ENCODE assay signal across 9 mouse cellular contexts in genomic region chr1:63667949-63668851, GRCm38 (mm10). TPM values are rescaled to one million over a fixed set of nuclear protein-coding genes. Genes with fewer than 3 reads are reported as not detected.
DNase-seq lines count a peak whose midpoint lies in the region; ATAC-seq and TF ChIP-seq lines count a peak whose summit lies in the region.
"Had no signal": no experiment of that assay in that cellular context is flagged by ENCODE, and none has a peak within 500 bp of the region (broad histone marks: within the 10 kb centered on the region; RNA-seq: fewer than 3 reads in every experiment).

No protein-coding gene starts in this region.

- H3K4me3 ChIP-seq in left cerebral cortex, adult 2 months = peak overlapping the region; percentile 39
- H3K4me3 ChIP-seq in embryonic facial prominence, embryonic 10.5 days = no peak overlapping the region
- peak overlapping the region; percentile 20; the same call in 1 of the 2 replicates for H3K4me3 ChIP-seq in hindbrain, embryonic 10.5 days
- peak overlapping the region; percentile 19; the same call in 1 of the 2 replicates for H3K4me3 ChIP-seq in midbrain, postnatal 0 days (ENCODE audit: low read depth, low read length)

- DNase-seq in left cerebral cortex, adult 2 months (ENCODE audit: extremely low spot score in 1 of 2, low spot score in 2 of 2) = no peak
- no peak for DNase-seq in left cerebral cortex, adult 8-10 months (ENCODE audit: low spot score in 2 of 2)
- peak; percentile 33 for DNase-seq in embryonic facial prominence, embryonic 10.5 days (ENCODE audit: low spot score)
- DNase-seq in hindbrain, embryonic 10.5 days (ENCODE audit: low spot score) = no peak
- DNase-seq in midbrain, postnatal 0 days (ENCODE audit: low spot score) = peak; percentile 67
- DNase-seq in kidney, postnatal 10 days = no peak
- DNase-seq in cerebellum, adult 11 months = no peak

- peaks cover 17% of the 10 kb centered on the region for H3K4me1 ChIP-seq in embryonic facial prominence, embryonic 10.5 days
- H3K4me1 ChIP-seq in hindbrain, embryonic 10.5 days (replicated peaks) = peaks cover 17% of the 10 kb centered on the region
- peaks cover 10% of the 10 kb centered on the region; the same call in 1 of the 2 replicates for H3K4me1 ChIP-seq in midbrain, postnatal 0 days (ENCODE audit: insufficient read depth, low read length)

- H3K9ac ChIP-seq in midbrain, postnatal 0 days (replicated peaks; ENCODE audit: low read length, poor library complexity, severe bottlenecking) = peak overlapping the region; percentile 44

- 0 out of 2 replicates have a peak overlapping the region, but pooled peaks have one; percentile 4 for H3K27ac ChIP-seq in left cerebral cortex, adult 2 months
- no peak overlapping the region for H3K27ac ChIP-seq in embryonic facial prominence, embryonic 10.5 days (replicated peaks)
- H3K27ac ChIP-seq in hindbrain, embryonic 10.5 days = no peak overlapping the region
- peak overlapping the region; percentile 76 for H3K27ac ChIP-seq in midbrain, postnatal 0 days (ENCODE audit: low read depth, low read length)

- WGBS in embryonic facial prominence, embryonic 10.5 days = 18% methylated on average over 13 of the region's 13 CpGs
- 30% methylated on average over 13 of the region's 13 CpGs for WGBS in hindbrain, embryonic 10.5 days
- 12% methylated on average over 13 of the region's 13 CpGs for WGBS in midbrain, postnatal 0 days

- intact Hi-C loops in left cerebral cortex, adult 2 months (cut with DNase I) = loop anchor here (2.0 to 10.0 kb wide), 6 partner anchors 63 to 1507 kb away; partner anchors contain the start of genes Ccnyl1, Fastkd2, Klf7 and Mdh1b

- no peaks in the 10 kb centered on the region for H3K9me3 ChIP-seq in embryonic facial prominence, embryonic 10.5 days
- no peaks in the 10 kb centered on the region for H3K9me3 ChIP-seq in hindbrain, embryonic 10.5 days
- H3K9me3 ChIP-seq in midbrain, postnatal 0 days (ENCODE audit: low read length) = no peaks in the 10 kb centered on the region

- peak; percentile 79 for ATAC-seq in midbrain, postnatal 0 days (ENCODE audit: low FRiP score)

- TF ChIP-seq CTCF in left cerebral cortex, adult 2 months (IDR thresholded peaks at IDR 0.05) = no peak
- no peak for TF ChIP-seq CTCF in midbrain, postnatal 0 days (IDR thresholded peaks at IDR 0.05)

- H3K4me2 ChIP-seq in midbrain, postnatal 0 days (ENCODE audit: low read depth, low read length, poor library complexity, severe bottlenecking) = peak overlapping the region; percentile 45

- no peaks in the 10 kb centered on the region; the same call in 1 of the 2 replicates for H3K27me3 ChIP-seq in embryonic facial prominence, embryonic 10.5 days (replicated peaks; ENCODE audit: low read depth, poor library complexity, severe bottlenecking)
- H3K27me3 ChIP-seq in hindbrain, embryonic 10.5 days (ENCODE audit: insufficient read depth, poor library complexity, severe bottlenecking) = no peaks in the 10 kb centered on the region
- no peaks in the 10 kb centered on the region for H3K27me3 ChIP-seq in midbrain, postnatal 0 days (ENCODE audit: insufficient read depth, low read length)

- H3K36me3 ChIP-seq in embryonic facial prominence, embryonic 10.5 days (replicated peaks) = no peaks in the 10 kb centered on the region
- no peaks in the 10 kb centered on the region for H3K36me3 ChIP-seq in hindbrain, embryonic 10.5 days
- H3K36me3 ChIP-seq in midbrain, postnatal 0 days (ENCODE audit: insufficient read depth, low read length) = no peaks in the 10 kb centered on the region

RNA-seq across cellular contexts. Expression of gene Dytn, which starts 18.5 kb away (rescaled TPM):
- under 1 TPM; 0.14 to 0.16 TPM for total RNA-seq in left cerebral cortex, adult 2 months (2021)
- under 1 TPM in 2 of 4 experiments, not detected in 2; 0.13 to 0.22 TPM for total RNA-seq in left cerebral cortex, adult 8-10 months (2022)
- polyA plus RNA-seq in embryonic facial prominence, embryonic 10.5 days (2016; fragmentation: Nextera tagmentation; extraction: Ambion mirVana) = 0.05 TPM in 1 of 2 replicates, not detected in the other
- polyA plus RNA-seq in hindbrain, embryonic 10.5 days (2016; fragmentation: Nextera tagmentation; extraction: Ambion mirVana) = 0.05 TPM in 1 of 2 replicates, not detected in the other
- total RNA-seq in midbrain, postnatal 0 days (2014; rRNA removed) = 0.19 TPM in 1 of 2 replicates, not detected in the other
- polyA plus RNA-seq in midbrain, postnatal 0 days (2015; fragmentation: Nextera tagmentation; extraction: Ambion mirVana) = not detected in 2 replicates
- polyA plus RNA-seq: intestine, embryonic 14.5 days; liver, embryonic 16.5 days had no signal

RNA-seq across cellular contexts. Expression of gene Gm39653, which starts 52.4 kb away (rescaled TPM):
- under 1 TPM; 0.43 to 0.54 TPM for total RNA-seq in left cerebral cortex, adult 2 months (2021)
- not detected for total RNA-seq in left cerebral cortex, adult 8-10 months (2022)
- polyA plus RNA-seq in embryonic facial prominence, embryonic 10.5 days (2016; fragmentation: Nextera tagmentation; extraction: Ambion mirVana) = not detected in 2 replicates
- polyA plus RNA-seq in hindbrain, embryonic 10.5 days (2016; fragmentation: Nextera tagmentation; extraction: Ambion mirVana) = not detected in 2 replicates
- not detected in 2 replicates for total RNA-seq in midbrain, postnatal 0 days (2014; rRNA removed)
- polyA plus RNA-seq in midbrain, postnatal 0 days (2015; fragmentation: Nextera tagmentation; extraction: Ambion mirVana) = not detected in 2 replicates
- polyA plus RNA-seq: intestine, embryonic 14.5 days; liver, embryonic 16.5 days had no signal

Comparison
In these comparisons a context has a peak if more than half of its experiments do, and no peak if none do; other contexts are left out.
1. DNase-seq: peak in embryonic facial prominence, embryonic 10.5 days (single experiment) and midbrain, postnatal 0 days (single experiment); none in left cerebral cortex, adult 2 months (0 of 2), left cerebral cortex, adult 8-10 months (0 of 2), hindbrain, embryonic 10.5 days (single experiment), kidney, postnatal 10 days (single experiment) and cerebellum, adult 11 months (single experiment).
2. H3K27ac ChIP-seq: peak in left cerebral cortex, adult 2 months (single experiment) and midbrain, postnatal 0 days (single experiment); none in embryonic facial prominence, embryonic 10.5 days (single experiment) and hindbrain, embryonic 10.5 days (single experiment).